Mouse (Mus musculus): Measurements from ENCODE around the gene Avpr2. TPM values are rescaled to one million over a fixed set of nuclear protein-coding genes. Genes with fewer than 3 reads are reported as not detected.

The Avpr2 gene
- polyA plus RNA-seq (2015; fragmentation: Nextera tagmentation; extraction: Ambion mirVana), result 0.06 and 0.10 TPM in 2 replicates

- Histone ChIP-seq H3K4me3 (replicated peaks) (no peak within 1 kb of the TSS), H3K9ac (no peak within 1 kb of the TSS), H3K9me3 (replicated peaks) (no peaks in the 10 kb centered on the region), H3K27me3 (no peaks in the 10 kb centered on the region), H3K4me2 (no peak within 1 kb of the TSS), H3K36me3 (no peaks in the 10 kb centered on the region), H3K4me1 (replicated peaks) (no peaks in the 10 kb centered on the region), H3K27ac (no peak within 1 kb of the TSS)
- no peak for ATAC-seq (ENCODE audit: low read depth)
- 49% methylated on average over 6 of the region's 6 CpGs for WGBS (ENCODE audit: insufficient replicate concordance)
- DNase-seq, result no peak
Observed at GRCm38 (mm10) chrX:73891551-73892152, at the start of gene Avpr2. Gene Avpr2 (plus strand): TSS chrX:73892102.

DNA sequence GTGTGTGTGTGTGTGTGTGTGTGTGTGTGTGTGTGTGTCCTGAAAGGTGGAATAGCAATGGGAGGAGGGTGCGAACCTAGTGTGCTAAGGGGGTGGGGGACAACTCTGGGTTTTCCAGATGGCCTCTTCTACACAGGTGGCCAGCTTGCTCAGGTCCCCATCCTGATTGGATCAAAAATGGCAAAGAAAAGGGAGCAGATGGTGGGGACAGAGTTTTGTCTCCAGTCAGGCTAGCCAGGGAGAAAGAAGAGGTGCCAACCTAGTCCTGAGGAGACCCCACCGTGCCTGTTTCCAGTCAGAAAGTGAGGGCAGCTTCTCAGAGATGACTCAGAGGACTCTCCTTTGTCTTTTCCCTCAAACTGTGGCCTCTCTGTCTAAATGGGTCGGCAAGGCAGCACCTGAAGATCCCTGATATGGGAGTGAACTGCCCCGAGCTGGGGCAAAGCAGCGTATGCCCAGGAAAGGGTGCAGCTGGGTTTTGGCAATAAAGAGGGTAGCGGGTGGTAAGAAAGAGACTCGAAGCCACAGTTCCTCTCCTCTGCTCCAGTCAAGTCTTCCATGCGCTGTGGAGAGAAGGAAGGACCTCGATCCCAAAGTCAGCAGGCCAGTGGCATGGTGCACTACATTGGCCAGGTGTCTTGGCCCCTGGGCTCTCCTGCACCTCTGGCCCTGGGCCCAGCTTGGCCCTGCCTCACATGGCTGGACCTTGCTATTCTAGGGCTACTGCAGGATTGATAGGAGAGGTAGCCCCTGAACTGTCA is 37.4 kb upstream of the Avpr2 start:
- H3K36me3 ChIP-seq, result no peaks in the 10 kb centered on the region
- no peaks in the 10 kb centered on the region for H3K4me1 ChIP-seq (replicated peaks)
- H3K27me3 ChIP-seq, result no peaks in the 10 kb centered on the region
- no peak overlapping the region for H3K4me3 ChIP-seq (replicated peaks)
- H3K4me2 ChIP-seq, result no peak overlapping the region
- H3K9me3 ChIP-seq (replicated peaks), result no peaks in the 10 kb centered on the region
- no peak for DNase-seq
- no peak for ATAC-seq (ENCODE audit: low read depth)
- H3K9ac ChIP-seq, result no peak overlapping the region
- WGBS (ENCODE audit: insufficient replicate concordance), result 70% methylated on average over 8 of the region's 9 CpGs
- no peak overlapping the region for H3K27ac ChIP-seq

- H3K4me1 ChIP-seq (replicated peaks), result no peaks in the 10 kb centered on the region
- H3K9ac ChIP-seq, result no peak overlapping the region
- H3K9me3 ChIP-seq (replicated peaks), result no peaks in the 10 kb centered on the region
- 37% methylated on average over 3 of the region's 3 CpGs for WGBS (ENCODE audit: insufficient replicate concordance)
- ATAC-seq (ENCODE audit: low read depth), result no peak
- DNase-seq, result no peak
- no peak overlapping the region for H3K4me2 ChIP-seq
- H3K36me3 ChIP-seq, result no peaks in the 10 kb centered on the region
- H3K4me3 ChIP-seq (replicated peaks), result no peak overlapping the region
- no peaks in the 10 kb centered on the region for H3K27me3 ChIP-seq
- H3K27ac ChIP-seq, result no peak overlapping the region
Observed at GRCm38 (mm10) chrX:73855087-73855408, 36.9 kb upstream of the Avpr2 start.

- no peak for ATAC-seq (ENCODE audit: low read depth)
- Histone ChIP-seq H3K4me2 (no peak overlapping the region), H3K9me3 (replicated peaks) (no peaks in the 10 kb centered on the region), H3K4me3 (replicated peaks) (no peak overlapping the region), H3K9ac (no peak overlapping the region), H3K4me1 (replicated peaks) (peaks cover 22% of the 10 kb centered on the region), H3K36me3 (no peaks in the 10 kb centered on the region), H3K27me3 (no peaks in the 10 kb centered on the region), H3K27ac (no peak overlapping the region)
- no peak for DNase-seq
- 52% methylated on average over 3 of the region's 3 CpGs for WGBS (ENCODE audit: insufficient replicate concordance)
Observed at GRCm38 (mm10) chrX:73864692-73865091, 27.2 kb upstream of the Avpr2 start.

- no peak for ATAC-seq (ENCODE audit: low read depth)
Observed at GRCm38 (mm10) chrX:73867256-73867655, 24.6 kb upstream of the Avpr2 start.

GRCm38 (mm10) chrX:73867852-73868251 is 24.1 kb upstream of the Avpr2 start:
- Histone ChIP-seq H3K27me3 (no peaks in the 10 kb centered on the region), H3K4me3 (replicated peaks) (no peak overlapping the region), H3K36me3 (no peaks in the 10 kb centered on the region), H3K4me2 (peak overlapping the region; percentile 28), H3K9me3 (replicated peaks) (no peaks in the 10 kb centered on the region), H3K27ac (peak overlapping the region; percentile 41), H3K9ac (no peak overlapping the region; the same call in 1 of the 2 replicates), H3K4me1 (replicated peaks) (peaks cover 22% of the 10 kb centered on the region)
- peak; percentile 29 for DNase-seq
- WGBS (ENCODE audit: insufficient replicate concordance), result 30% methylated on average over 1 of the region's 1 CpGs
- ATAC-seq (ENCODE audit: low read depth), result peak; percentile 90

More at GRCm38 (mm10) chrX:73867256-73867655, 24.6 kb upstream of the Avpr2 start:
- H3K36me3 ChIP-seq, result no peaks in the 10 kb centered on the region
- H3K9me3 ChIP-seq (replicated peaks), result no peaks in the 10 kb centered on the region
- H3K27me3 ChIP-seq, result no peaks in the 10 kb centered on the region
- 27% methylated on average over 3 of the region's 3 CpGs for WGBS (ENCODE audit: insufficient replicate concordance)
- H3K4me2 ChIP-seq, result peak overlapping the region; percentile 28
- no peak for DNase-seq
- H3K4me3 ChIP-seq (replicated peaks), result no peak overlapping the region
- H3K27ac ChIP-seq, result peak overlapping the region; percentile 41
- peaks cover 22% of the 10 kb centered on the region for H3K4me1 ChIP-seq (replicated peaks)
- H3K9ac ChIP-seq, result no peak overlapping the region

DNA sequence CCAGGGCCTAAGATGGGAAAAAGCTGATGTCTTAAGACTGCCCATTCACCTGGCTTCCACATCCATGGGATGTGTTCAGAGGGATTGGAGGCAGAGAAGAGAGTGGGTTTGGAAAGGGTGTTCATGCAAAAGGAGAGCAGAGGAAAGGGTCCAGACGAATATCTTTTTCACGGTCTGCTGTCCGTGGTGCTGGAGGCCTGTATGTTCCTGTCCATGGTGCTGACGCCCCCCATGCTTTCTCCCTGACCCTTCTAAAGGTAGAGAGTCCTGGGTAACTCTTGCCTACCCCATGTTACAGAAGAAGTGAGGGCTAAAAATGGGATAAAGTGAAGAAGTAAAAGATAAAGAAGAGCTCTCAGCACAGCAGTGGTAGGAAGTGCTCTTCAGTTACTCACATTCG is 22.6 kb upstream of the Avpr2 start:
- H3K4me3 ChIP-seq (replicated peaks), result no peak overlapping the region
- no peaks in the 10 kb centered on the region for H3K9me3 ChIP-seq (replicated peaks)
- no peaks in the 10 kb centered on the region for H3K27me3 ChIP-seq
- ATAC-seq (ENCODE audit: low read depth) (no peak), DNase-seq (peak; percentile 22)
- no peak overlapping the region for H3K4me2 ChIP-seq
- H3K9ac ChIP-seq, result no peak overlapping the region
- 6% methylated on average over 5 of the region's 5 CpGs for WGBS (ENCODE audit: insufficient replicate concordance)
- peaks cover 22% of the 10 kb centered on the region for H3K4me1 ChIP-seq (replicated peaks)
- no peaks in the 10 kb centered on the region for H3K36me3 ChIP-seq
- H3K27ac ChIP-seq, result no peak overlapping the region

DNA sequence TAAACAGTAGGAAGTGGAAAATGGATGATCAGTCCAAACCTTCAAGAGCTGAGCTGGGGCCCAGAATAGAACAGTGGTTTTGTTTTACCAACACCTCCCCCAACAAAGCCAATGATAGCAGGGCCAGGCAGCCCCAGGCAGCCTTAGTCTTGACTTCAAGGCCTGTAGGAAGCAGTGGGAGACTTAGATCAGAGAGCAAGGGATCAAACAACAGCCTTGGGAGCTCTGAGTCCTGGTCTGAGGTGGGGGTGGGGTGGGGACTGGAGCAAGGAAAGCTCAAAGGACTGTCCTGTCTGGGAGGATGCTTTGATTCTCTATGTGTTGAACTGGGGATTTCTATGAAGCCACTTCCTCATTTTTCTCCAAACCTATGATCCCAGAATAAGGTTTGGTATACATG is 20.4 kb upstream of the Avpr2 start:
- Histone ChIP-seq H3K4me1 (replicated peaks) (peaks cover 21% of the 10 kb centered on the region), H3K27ac (no peak overlapping the region), H3K4me2 (no peak overlapping the region), H3K9me3 (replicated peaks) (no peaks in the 10 kb centered on the region), H3K36me3 (no peaks in the 10 kb centered on the region), H3K4me3 (replicated peaks) (no peak overlapping the region), H3K9ac (no peak overlapping the region), H3K27me3 (no peaks in the 10 kb centered on the region)
- DNase-seq (no peak), ATAC-seq (ENCODE audit: low read depth) (no peak)

DNA sequence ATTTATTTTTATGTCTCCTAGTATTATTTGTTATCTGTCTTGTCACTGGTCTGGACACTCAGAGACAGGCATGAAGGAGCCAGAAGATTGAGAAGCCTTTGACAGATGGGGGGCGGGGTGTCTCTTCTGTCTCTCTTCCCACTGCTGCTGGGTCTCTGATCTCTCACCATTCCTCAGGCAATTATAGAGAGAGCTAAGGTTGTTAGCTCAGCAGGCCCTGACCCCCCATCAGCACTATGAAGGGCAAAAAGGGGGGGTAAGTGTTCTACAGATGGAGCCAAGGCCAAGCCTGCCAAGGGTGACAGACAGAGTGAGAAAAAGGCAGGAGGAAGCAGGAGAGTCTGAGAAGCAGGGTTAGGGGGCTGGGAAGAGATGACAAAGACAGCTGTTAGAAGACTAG is 19.9 kb upstream of the Avpr2 start:
- Histone ChIP-seq H3K4me2 (no peak overlapping the region), H3K27me3 (no peaks in the 10 kb centered on the region), H3K4me3 (replicated peaks) (no peak overlapping the region), H3K4me1 (replicated peaks) (peaks cover 16% of the 10 kb centered on the region), H3K9me3 (replicated peaks) (no peaks in the 10 kb centered on the region), H3K27ac (no peak overlapping the region), H3K9ac (no peak overlapping the region), H3K36me3 (no peaks in the 10 kb centered on the region)
- DNase-seq (no peak), ATAC-seq (ENCODE audit: low read depth) (no peak)
- 52% methylated on average over 1 of the region's 1 CpGs for WGBS (ENCODE audit: insufficient replicate concordance)

DNA sequence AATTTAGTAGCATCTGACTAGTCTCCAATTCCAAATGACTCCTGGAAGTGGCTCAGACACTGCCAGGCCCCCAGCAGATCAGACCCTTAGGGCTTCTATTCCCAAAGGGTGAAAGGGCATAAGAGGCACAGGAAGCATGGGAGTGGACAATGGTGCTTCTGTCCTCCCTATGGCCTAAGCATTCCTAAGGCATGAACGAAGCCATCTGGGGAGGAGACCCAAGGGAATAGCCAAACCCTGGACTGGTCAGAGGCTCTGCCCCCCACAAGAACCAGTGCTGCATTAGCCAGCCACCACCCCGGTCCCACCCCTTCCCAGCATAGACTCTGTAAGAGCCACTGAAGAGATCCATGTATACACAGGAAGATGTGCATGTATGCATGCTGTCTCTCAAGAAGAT is 16.0 kb upstream of the Avpr2 start:
- H3K4me1 ChIP-seq (replicated peaks), result peaks cover 5% of the 10 kb centered on the region; the same call in 1 of the 2 replicates
- no peak overlapping the region for H3K9ac ChIP-seq
- no peak overlapping the region for H3K27ac ChIP-seq
- DNase-seq (no peak), ATAC-seq (ENCODE audit: low read depth) (no peak)
- 56% methylated on average over 2 of the region's 2 CpGs for WGBS (ENCODE audit: insufficient replicate concordance)
- H3K27me3 ChIP-seq, result peaks cover 21% of the 10 kb centered on the region
- no peak overlapping the region for H3K4me3 ChIP-seq (replicated peaks)
- H3K4me2 ChIP-seq, result no peak overlapping the region
- no peaks in the 10 kb centered on the region for H3K9me3 ChIP-seq (replicated peaks)
- H3K36me3 ChIP-seq, result no peaks in the 10 kb centered on the region

DNA sequence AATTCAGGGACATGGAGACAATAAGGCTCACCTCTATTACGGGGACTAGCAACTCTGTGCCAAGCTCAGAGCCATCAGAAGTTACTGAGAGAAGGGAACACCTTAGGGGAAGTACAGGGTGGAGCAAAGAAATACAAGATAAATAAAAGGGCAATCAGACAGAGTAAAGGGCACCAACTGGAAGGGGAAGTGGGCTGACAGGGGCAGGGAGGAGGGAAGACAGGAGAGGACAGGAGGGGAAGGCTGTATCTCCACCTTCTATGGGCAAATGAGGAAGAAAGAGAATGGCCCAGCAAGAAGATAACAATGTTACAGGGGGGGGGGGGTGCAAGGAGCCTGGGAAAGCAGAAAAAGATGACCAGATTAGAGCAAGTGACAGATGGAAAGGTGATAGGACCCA is 14.9 kb upstream of the Avpr2 start:
- ATAC-seq (ENCODE audit: low read depth), result no peak
- Histone ChIP-seq H3K27me3 (peaks cover 32% of the 10 kb centered on the region), H3K9ac (no peak overlapping the region), H3K36me3 (no peaks in the 10 kb centered on the region), H3K9me3 (replicated peaks) (no peaks in the 10 kb centered on the region), H3K4me3 (replicated peaks) (no peak overlapping the region), H3K27ac (no peak overlapping the region), H3K4me1 (replicated peaks) (peaks cover 5% of the 10 kb centered on the region; the same call in 1 of the 2 replicates), H3K4me2 (no peak overlapping the region)
- DNase-seq, result no peak
- 43% methylated on average over 1 of the region's 1 CpGs for WGBS (ENCODE audit: insufficient replicate concordance)
